Mouse (Mus musculus): ENCODE measurements at regions not wholly inside any gene's neighbourhood (a gene's known extent, or its start where the extent isn't known, plus 50 kb on each side); places are given as distances from the start of the nearest gene placed in this dataset.

GRCm38 (mm10) chr11:18163156-18164024, 209.7 kb upstream of the Etaa1 start:
- no peak for DNase-seq

DNA sequence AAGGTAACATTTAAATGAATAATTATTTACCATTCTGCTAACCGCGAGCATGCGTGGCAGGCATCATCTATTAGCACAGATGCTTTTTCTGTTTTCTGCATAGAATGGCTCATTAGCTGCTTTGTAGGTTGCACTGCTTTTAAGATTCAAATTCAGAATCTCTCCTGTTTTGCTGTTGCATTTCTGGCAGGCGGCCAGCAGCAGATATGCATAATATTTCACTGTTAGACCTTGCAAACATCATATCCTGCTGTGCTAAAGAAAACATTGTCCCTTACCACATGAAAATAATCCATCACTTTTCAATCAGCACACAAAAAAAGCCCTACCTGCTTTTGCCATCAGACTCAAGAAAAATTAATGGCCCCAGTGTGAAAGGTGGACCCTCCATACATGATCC, 202.8 kb upstream of the Etaa1 start:
- DNase-seq = no peak

DNA sequence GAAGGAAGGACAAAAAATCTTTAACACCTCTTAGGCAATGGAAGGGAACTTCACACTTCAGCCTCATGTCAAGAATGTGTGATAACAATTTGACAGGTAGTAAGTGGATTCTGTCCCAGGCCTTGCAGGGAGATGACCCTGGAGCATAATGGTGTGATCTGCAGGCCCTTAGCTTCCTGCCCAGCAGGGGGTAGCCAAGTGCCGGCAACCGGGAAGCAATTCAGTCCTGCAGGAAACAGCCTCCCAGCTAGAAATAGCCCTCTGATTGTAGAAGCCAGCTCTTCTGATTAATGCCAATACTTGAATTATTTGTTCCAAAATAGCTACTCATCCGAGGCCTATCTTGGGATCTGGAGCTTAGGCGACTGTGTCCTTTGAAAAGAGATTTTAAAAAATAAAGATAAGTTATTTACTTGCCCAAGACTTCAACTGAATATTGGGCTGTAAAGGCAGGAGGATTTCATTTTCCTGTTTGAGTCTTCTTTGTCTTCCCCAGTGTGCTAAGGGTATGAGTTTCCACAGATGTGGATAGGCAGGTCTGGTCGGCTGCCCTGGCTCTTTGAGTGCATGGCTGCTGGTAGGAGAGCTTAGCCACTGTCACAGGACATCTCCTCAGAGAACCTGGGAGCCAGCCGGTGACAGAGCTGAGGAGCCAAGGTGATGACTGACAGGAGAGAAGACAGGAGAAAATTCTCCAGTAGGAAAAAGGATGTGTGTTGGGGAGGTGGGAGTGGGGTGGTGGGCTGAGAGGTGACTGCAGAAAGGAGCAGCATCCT, 198.3 kb upstream of the Etaa1 start:
- DNase-seq = peak; percentile 5

DNA sequence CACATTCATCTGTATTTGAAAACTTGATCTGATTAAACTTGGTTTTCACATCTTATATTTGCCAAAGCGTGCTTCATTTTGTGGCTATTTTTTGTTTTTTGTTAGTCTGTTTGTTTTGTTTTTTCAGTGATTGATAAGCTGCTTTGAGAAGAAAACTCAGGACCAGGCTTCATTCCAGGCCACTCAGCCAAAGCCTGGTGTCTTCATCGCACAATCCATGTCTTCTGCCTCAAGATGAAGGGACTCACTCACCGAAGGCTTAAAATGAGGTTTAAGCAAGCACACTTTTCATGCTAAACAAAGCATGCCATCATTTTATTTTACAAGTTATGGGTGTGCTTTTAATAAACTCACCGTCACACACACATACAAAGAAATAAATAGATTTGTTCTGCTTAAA, 197.7 kb upstream of the Etaa1 start:
- no peak for DNase-seq

- no peak for DNase-seq
These were observed 173.8 kb upstream of the Etaa1 start for GRCm38 (mm10) chr11:18127488-18127887.

- peak; percentile 12 for DNase-seq
These were observed 169.4 kb upstream of the Etaa1 start for GRCm38 (mm10) chr11:18123031-18123430.

DNA sequence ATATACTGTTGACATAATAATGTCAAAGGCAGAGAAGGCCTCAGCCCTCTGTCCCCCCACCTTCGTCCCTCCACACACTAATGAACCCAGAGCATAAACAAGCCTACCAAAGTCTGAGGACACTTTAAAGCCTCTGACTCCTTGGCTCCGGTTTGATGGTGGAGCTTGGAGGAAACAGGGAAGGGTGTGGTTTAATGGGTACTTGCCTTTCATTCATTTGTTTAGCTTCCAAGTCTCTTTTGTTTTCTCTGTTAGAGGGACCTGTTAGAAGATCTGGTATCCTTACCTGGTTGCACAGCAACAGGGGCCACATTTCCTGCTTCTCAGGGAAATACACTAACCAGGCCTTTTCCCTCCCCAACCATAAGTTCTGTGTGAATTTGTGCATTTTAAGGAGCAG, 168.9 kb upstream of the Etaa1 start:
- no peak for DNase-seq

DNA sequence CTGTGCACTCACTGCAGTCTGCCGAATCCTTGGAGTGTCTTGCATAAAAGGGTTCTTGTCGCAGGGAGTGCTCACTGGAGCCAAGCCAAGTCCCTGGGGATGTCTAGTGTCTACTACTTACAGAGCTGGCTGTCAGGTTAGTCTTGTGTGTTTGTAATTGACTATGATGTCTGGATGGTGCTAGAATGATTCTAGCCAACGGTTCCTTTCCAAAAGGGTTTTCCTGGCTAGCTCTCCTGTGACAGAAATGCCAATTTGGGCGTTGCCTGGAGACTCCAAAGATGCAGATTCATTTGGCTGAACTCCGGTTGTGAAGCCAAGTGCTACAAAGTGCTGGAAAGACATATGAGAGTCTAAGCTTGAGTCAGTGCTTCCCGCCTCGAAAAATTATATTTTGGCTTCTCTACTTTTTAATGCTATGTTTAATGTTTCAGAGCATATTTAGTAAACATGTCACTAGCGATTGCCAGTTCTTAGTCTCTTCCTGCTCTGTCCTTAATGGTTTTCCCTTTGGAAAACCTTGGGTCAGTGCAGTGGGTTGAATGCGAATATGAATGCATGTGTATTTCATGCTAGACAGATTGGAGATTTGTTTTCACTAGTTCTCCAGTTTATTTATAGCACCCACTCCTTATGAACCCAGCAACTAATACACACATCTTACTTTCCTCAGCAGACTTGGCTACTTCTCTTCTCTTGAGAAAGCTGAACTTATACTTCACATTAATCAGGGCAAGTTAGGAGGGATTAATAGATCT, 162.2 kb upstream of the Etaa1 start:
- DNase-seq = peak; percentile 16

DNA sequence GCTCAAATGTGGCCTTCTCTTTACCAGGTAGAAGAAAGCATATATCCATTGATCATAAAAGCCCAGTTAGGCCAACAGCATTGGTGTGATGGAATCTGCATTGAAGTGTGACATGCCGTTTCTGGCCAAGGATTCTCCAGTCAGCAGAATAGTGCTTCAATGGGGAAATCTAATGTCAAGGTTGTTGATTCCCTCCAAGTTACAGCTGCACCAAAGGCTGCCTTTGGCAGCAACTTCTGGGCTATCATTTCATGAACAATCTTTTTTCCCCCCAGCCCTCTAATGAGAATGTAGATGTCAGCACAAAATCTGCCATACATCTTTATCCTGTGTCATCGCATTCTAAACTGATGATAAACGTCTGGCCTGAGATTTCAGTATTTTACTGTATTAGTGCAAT, 149.2 kb upstream of the Etaa1 start:
- no peak for DNase-seq

DNA sequence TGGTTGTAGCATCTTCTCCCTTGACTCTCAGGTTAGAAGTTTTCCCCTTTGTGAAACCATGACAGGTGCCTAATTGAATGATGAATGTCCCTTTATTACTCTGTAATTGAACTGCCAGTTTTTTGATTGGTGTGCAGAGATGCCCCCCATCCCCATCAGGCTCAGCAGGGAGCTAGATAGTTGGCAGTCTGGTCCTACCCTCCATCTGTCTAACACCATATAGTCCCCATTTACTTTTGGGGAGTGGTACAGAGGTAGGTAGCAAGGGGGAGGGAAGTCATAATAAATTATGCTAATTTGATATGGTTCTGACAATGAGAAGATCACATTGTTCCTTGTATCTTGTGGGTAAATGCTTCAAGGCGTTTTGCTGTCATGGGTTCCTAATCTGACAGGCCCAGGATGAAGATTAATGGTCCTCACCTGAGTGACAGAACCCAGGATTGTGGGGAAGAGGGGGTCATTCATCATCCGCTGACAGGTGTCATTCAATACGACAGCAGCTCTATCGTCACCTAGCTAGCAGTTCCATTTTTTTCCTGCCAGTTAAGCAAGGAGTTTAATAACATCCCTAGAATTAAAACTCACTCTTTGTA, 122.3 kb upstream of the Etaa1 start:
- DNase-seq = no peak

DNA sequence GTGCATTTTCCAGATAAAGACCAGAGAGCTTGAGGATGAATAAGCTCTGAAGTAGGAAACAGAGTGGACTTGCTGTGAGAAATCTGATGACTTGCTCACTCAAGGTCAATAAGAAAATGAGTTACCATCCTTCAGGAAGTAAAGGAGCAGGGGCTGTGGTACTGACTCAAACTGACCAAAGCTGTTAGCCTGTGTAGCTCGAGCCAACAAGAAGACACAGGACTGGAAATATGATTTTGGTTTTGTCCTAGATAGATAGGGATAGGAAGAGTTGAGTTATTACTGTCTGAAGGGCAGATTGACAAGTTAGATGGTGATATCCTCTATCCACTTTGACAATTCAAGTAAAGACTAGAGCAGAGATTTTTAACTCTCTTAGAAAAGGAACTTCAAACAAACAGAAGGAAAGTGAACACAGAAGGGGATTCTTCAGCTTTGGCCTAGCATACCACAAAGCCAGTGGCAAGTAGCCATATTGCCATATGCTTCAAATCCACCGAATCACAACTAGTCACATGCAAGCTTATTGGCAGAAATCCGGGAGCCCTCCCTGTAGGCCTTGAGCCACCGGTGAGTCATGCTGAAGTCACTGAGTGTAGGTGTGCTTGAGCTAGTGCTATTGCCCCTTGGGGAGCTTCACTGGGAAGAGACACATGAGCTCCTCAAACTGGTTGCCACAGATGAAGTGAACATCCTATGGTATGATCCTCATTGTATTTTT, 117.1 kb upstream of the Etaa1 start:
- DNase-seq = no peak

DNA sequence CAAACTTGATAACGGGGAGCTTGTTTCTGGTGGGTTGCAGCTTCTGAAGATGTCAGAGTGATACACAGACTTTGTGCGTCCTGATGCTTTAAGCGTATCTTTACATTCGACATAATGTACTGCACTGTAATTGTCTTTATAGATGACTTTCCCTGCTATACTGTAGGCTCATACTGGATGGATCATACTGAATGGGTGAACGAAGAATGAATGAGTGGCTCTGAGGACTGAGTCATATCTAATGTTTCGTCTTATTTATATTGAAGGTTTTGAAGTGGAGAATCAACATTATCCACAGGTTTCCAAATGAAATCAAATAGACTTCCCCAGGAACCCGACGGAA, 116.3 kb upstream of the Etaa1 start:
- DNase-seq = no peak

- no peak for DNase-seq
These were observed 115.8 kb upstream of the Etaa1 start for GRCm38 (mm10) chr11:18069348-18070031.

DNA sequence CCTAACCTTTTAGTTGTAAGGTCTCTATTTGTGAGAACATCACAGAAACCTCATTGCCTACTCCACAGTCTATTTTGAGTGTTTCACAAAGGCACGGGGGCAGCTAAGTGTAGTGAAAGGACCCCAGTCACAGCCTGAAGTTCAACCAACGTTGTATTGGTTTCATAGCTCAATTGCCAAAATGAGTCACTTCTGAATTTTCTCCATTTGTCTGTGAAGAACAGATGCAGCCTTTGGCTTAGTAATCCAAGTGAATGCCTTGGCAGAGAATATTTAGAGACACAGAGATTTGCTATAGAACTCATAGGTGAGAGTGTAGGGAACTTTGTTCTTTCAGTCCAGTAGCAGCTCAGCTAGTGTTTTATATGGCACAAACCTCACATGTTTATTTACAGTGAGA, 114.4 kb upstream of the Etaa1 start:
- DNase-seq = no peak

GRCm38 (mm10) chr11:18067676-18068075, 114.0 kb upstream of the Etaa1 start:
- DNase-seq = no peak

DNA sequence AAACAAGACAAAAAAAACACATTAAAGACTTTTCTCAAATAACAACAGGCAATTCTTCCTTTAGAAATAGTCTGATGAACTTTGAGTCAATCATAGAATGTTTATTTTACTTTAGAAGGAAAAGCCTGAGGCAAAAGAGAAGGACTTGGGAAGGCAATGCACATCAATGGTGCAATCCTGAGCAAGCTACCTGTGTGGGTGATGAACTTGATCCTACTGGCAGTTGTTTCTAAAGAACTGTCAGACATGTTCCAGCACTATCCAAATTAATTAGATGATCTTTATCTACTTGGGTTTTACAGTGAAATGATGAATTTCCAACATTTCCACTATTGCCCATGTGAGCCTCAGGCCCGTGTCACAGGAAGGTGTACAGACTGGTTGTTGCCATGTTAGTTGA, 87.9 kb upstream of the Etaa1 start:
- DNase-seq = no peak

DNA sequence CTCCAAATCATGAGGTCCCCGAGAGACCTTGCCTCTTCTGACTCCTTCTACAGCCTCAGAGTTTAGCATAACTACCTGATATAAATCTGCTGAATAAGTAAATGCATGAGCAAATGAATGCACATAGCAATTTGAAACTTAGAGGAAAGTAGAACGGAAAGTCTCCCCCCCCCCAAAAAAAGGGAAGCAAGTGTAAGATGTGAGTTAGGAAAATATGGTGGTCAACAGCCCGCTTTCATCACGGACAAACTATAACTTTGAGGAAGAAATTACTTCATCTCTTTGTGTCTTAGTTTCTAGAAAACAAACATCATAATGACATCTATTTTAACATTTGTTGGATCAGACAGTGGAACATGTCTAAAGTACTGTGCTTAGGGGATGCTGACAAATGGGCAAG, 77.4 kb upstream of the Etaa1 start:
- no peak for DNase-seq

- DNase-seq = no peak
These were observed 68.4 kb upstream of the Etaa1 start for GRCm38 (mm10) chr11:18022065-18022464.

- no peak for DNase-seq
These were observed 61.6 kb upstream of the Etaa1 start for GRCm38 (mm10) chr11:18015239-18015638.

DNA sequence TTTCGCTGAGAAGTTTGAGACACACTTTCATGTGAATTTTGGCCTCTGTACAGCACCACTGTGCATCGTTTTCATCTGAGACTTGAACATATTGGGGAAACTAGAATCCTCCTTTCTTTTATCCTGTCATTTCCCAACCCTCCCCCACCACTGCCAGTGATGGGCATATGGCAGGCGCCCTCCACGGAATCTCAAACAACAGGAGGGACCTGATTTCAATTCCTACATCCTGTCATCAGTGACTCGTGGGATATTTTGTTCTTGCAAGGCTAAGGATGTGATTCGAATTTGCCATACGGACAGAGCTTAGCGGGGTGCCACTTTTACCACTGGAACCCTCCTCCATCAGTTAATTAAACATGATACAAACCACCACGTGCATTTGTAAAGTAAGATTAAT, 60.9 kb upstream of the Etaa1 start:
- no peak for DNase-seq

DNA sequence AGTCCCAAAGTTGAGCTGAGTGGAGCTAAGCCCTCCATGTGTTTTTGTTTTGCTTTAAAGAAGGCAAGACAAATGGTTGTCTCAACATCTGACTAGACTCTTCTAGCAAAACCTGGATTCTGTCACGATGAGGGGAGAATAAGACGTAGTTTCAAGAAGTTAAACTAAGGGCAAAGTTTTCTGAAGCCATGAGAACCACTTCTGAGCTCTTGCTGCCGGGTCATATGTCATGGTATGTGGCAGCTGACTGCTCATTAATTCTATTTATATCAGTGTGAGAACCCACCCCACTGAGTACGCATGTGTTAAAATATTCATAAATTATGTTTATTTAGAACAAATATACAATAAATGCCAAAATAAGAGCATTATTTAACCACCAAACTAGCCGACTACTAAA, 58.4 kb upstream of the Etaa1 start:
- DNase-seq = no peak
